Mouse (Mus musculus) heart, postnatal 0 days (tissue): ENCODE measurements around the gene Cdk19. TPM values are rescaled to one million over a fixed set of nuclear protein-coding genes. Genes with fewer than 3 reads are reported as not detected.
"Not testable (repeated sequence)": the region's sequence is repeated elsewhere in the genome, so short reads cannot be mapped to it uniquely, and the experiment has no call there.

Experiments used
- ATAC-seq: fragments of 200-750 bp; cut with Nextera tagmentation; 2 replicates; pipeline ENCODE4 v1.8.0; 2017; ENCODE audit warnings: low read depth, moderate number of reproducible peaks, moderate library complexity; ENCODE audit not compliant: insufficient read depth
- DNase-seq: peaks from one replicate; pipeline ENCODE4 v3.0.0-alpha.2; 2016; ENCODE audit warnings: low spot score
- H3K27ac ChIP-seq: fragments of 300-500 bp; sonication (generic); 2 replicates; pipeline ENCODE4 v1.5.1; 2014; ENCODE audit warnings: low read depth, mild to moderate bottlenecking
- H3K27me3 ChIP-seq: fragments of 300-500 bp; sonication (generic); 2 replicates; pipeline ENCODE4 v1.6.1; 2014; ENCODE audit warnings: low read length, mixed read lengths; ENCODE audit not compliant: control insufficient read depth, insufficient read depth
- H3K36me3 ChIP-seq: fragments of 300-500 bp; sonication (generic); replicated peaks from 2 replicates; pipeline ENCODE4 v1.6.1; 2014; ENCODE audit warnings: low read length, mixed read lengths; ENCODE audit not compliant: control insufficient read depth, insufficient read depth
- H3K4me1 ChIP-seq: fragments of 300-500 bp; sonication (generic); 2 replicates; pipeline ENCODE4 v1.6.1; 2014; ENCODE audit warnings: antibody characterized with exemption; ENCODE audit not compliant: control insufficient read depth, insufficient read depth
- H3K4me2 ChIP-seq: fragments of 300-500 bp; sonication (generic); 2 replicates; pipeline ENCODE4 v1.6.1; 2014; ENCODE audit warnings: low read depth, mild to moderate bottlenecking, low read length, moderate library complexity
- H3K4me3 ChIP-seq: fragments of 300-500 bp; sonication (generic); 2 replicates; pipeline ENCODE4 v1.5.1; 2014; ENCODE audit warnings: low read depth, low read length
- H3K9ac ChIP-seq: fragments of 300-500 bp; sonication (generic); replicated peaks from 2 replicates; pipeline ENCODE4 v1.6.1; 2014; ENCODE audit warnings: low read depth, low read length, mixed read lengths
- H3K9me3 ChIP-seq: fragments of 300-500 bp; sonication (generic); replicated peaks from 2 replicates; pipeline ENCODE4 v1.6.1; 2016; ENCODE audit warnings: low read length; ENCODE audit not compliant: control insufficient read depth
- CTCF ChIP-seq: IDR thresholded peaks from 2 replicates; pipeline ENCODE4 v1.5.1; 2016; ENCODE audit warnings: antibody characterized with exemption, control low read depth, low read depth
- EP300 ChIP-seq: IDR thresholded peaks from 2 replicates; pipeline ENCODE4 v1.6.1; 2016; ENCODE audit warnings: antibody characterized with exemption, low read depth
- WGBS: fragments of 180-500 bp; shearing (Covaris S2); extraction: QIAGEN DNeasy Blood & Tissue Kit; methylation state at CpG from one replicate; pipeline ENCODE4 v1.1.7; 2014; 5-methylcytosine and 5-hydroxymethylcytosine counted together
- polyA plus RNA-seq: library from polyadenylated mRNA; unstranded; fragments of >200 nt; fragmentation: Nextera tagmentation; extraction: Ambion mirVana; gene quantifications from 2 replicates; pipeline ENCODE4 v1.2.1, GENCODE M21; 2015
- total RNA-seq: library from RNA; depleted of rRNA; stranded (reverse); fragments of >200 nt; gene quantifications from 2 replicates; pipeline ENCODE4 v1.2.3, GENCODE M21; 2014; ENCODE audit warnings: low replicate concordance; rRNA removed

The Cdk19 gene
- total and polyA plus RNA-seq, 2 experiments from 2014 or later = 3.1 to 11.6 TPM

- ATAC-seq (no peak), DNase-seq (no peak)
- Histone ChIP-seq H3K9ac (no peak overlapping the region), H3K4me1 (no peaks in the 10 kb centered on the region), H3K27ac (no peak overlapping the region), H3K4me3 (no peak overlapping the region), H3K9me3 (no peaks in the 10 kb centered on the region), H3K36me3 (no peaks in the 10 kb centered on the region), H3K4me2 (no peak overlapping the region), H3K27me3 (no peaks in the 10 kb centered on the region)
- TF ChIP-seq CTCF (no peak), EP300 (no peak)
- WGBS = 65% methylated on average over 3 of the region's 3 CpGs
These were observed 187.6 kb downstream of the Cdk19 start for GRCm38 (mm10) chr10:40526986-40527385.

DNA sequence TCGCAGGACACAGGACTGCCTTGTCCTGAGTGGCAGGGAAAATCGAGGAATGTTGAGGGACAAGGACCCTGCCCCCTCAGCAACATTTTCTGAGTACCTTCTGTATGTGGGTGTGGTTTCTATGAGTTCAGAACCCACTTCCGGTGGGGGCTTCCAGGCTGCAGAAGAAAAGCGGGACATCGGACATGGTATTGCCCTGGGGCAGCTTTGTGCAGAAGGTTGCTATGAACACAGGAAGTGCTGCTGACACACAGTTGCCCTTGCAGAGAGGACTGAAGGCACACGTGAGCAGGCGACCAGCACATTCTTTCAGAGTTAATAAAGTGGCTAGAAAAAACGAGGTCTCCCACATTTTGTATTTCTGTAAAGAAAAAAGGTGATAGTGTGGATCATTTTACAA is 188.2 kb downstream of the Cdk19 start:
- H3K27ac ChIP-seq = no peak overlapping the region
- no peaks in the 10 kb centered on the region for H3K36me3 ChIP-seq
- DNase-seq (peak; percentile 17), ATAC-seq (peak; percentile 36; the same call in 1 of the 2 replicates)
- H3K4me3 ChIP-seq = no peak overlapping the region
- no peaks in the 10 kb centered on the region for H3K27me3 ChIP-seq
- H3K9ac ChIP-seq = no peak overlapping the region
- WGBS = 24% methylated on average over 8 of the region's 8 CpGs
- H3K9me3 ChIP-seq = no peaks in the 10 kb centered on the region
- no peak overlapping the region for H3K4me2 ChIP-seq
- TF ChIP-seq EP300 (no peak), CTCF (no peak)
- H3K4me1 ChIP-seq = no peaks in the 10 kb centered on the region

- Histone ChIP-seq H3K9ac (no peak overlapping the region), H3K27me3 (no peaks in the 10 kb centered on the region), H3K4me2 (no peak overlapping the region), H3K9me3 (0 out of 2 replicates have a peak, but pooled peaks cover 6% of the 10 kb centered on the region), H3K27ac (no peak overlapping the region), H3K36me3 (no peaks in the 10 kb centered on the region), H3K4me1 (no peaks in the 10 kb centered on the region), H3K4me3 (no peak overlapping the region)
- ATAC-seq (no peak), DNase-seq (no peak)
- TF ChIP-seq CTCF (no peak), EP300 (no peak)
- 79% methylated on average over 8 of the region's 10 CpGs for WGBS
These were observed 189.3 kb downstream of the Cdk19 start for GRCm38 (mm10) chr10:40528668-40529067.

DNA sequence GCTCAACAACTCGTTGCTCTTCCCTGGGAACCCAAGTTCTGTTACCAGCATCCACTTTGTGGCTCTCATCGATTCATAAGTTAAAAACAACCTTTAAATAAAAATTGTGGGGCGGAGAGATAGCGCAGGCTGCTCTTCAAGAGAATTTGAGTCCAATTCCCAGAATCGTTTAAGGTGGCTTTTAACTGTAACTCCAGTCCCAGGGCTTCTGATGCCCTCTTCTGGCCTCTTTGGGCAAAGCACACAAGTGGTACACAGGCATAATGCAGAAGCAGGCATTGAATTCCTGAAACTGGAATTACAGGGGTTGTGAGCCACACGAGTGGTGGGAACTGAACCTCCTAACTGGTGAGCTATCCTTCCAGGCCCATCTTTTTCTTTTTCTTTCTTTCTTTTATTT is 190.3 kb downstream of the Cdk19 start:
- ATAC-seq = no peak
- no peak overlapping the region for H3K27ac ChIP-seq
- no peak for TF ChIP-seq EP300
- TF ChIP-seq CTCF = peak; percentile 52

DNA sequence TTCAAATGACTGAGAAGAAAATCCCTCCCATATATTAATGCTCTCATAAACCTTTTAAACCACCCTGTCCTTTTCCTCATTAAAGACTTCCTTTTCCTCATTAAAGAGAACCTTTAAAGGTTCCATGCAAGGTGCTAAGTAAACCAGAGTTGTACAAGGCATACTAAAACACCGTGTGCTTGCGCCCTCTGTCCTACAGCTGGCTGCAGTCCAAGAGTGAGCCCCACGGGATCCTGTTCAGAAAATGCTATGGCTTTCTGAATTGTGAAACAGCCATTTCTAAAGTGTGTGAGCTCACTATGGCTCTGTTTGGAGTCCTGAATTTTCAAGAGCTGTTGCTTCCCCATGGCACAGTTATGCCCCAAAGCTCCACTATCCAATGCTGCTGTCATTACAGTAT is 191.3 kb downstream of the Cdk19 start:
- Histone ChIP-seq H3K9ac (no peak overlapping the region), H3K9me3 (0 out of 2 replicates have a peak, but pooled peaks cover 6% of the 10 kb centered on the region), H3K27me3 (no peaks in the 10 kb centered on the region), H3K36me3 (no peaks in the 10 kb centered on the region), H3K4me2 (no peak overlapping the region), H3K4me3 (no peak overlapping the region), H3K4me1 (no peaks in the 10 kb centered on the region), H3K27ac (no peak overlapping the region)
- no peak for ATAC-seq
- no peak for DNase-seq
- WGBS = 58% methylated on average over 3 of the region's 3 CpGs
- TF ChIP-seq CTCF (no peak), EP300 (no peak)

More for the DNA sequence above, 190.3 kb downstream of the Cdk19 start:
- Histone ChIP-seq H3K4me1 (no peaks in the 10 kb centered on the region), H3K4me3 (no peak overlapping the region), H3K36me3 (no peaks in the 10 kb centered on the region), H3K27me3 (no peaks in the 10 kb centered on the region), H3K4me2 (no peak overlapping the region), H3K9ac (no peak overlapping the region), H3K9me3 (0 out of 2 replicates have a peak, but pooled peaks cover 6% of the 10 kb centered on the region)
- DNase-seq = peak; percentile 34
- WGBS = 50% methylated on average over 6 of the region's 6 CpGs

GRCm38 (mm10) chr10:40532586-40532985 is 193.2 kb downstream of the Cdk19 start:
- WGBS = 86% methylated on average over 4 of the region's 4 CpGs
- not testable (repeated sequence) for H3K4me1 ChIP-seq, H3K36me3 ChIP-seq, H3K9ac ChIP-seq, H3K4me3 ChIP-seq, ATAC-seq, H3K9me3 ChIP-seq, H3K4me2 ChIP-seq, DNase-seq, H3K27ac ChIP-seq, H3K27me3 ChIP-seq

Other genes with a start within 250 kb of the Cdk19 start
- 14.2 and 15.6 TPM in 2 replicates for gene Slc16a10, start 197.3 kb upstream of the Cdk19 start, total RNA-seq
- gene Slc16a10, start 197.3 kb upstream of the Cdk19 start, polyA plus RNA-seq = 11.6 and 12.4 TPM in 2 replicates
- 10.0 and 12.8 TPM in 2 replicates for gene Rpf2, start 92.5 kb upstream of the Cdk19 start, total RNA-seq
- gene Rpf2, start 92.5 kb upstream of the Cdk19 start, polyA plus RNA-seq = 30.0 and 30.8 TPM in 2 replicates
- gene Gtf3c6, start 81.5 kb upstream of the Cdk19 start, total RNA-seq = 25.7 and 55.0 TPM in 2 replicates
- gene Gtf3c6, start 81.5 kb upstream of the Cdk19 start, polyA plus RNA-seq = 66.1 and 71.3 TPM in 2 replicates
- gene Amd1, start 37.4 kb upstream of the Cdk19 start, total RNA-seq = 38.9 and 48.5 TPM in 2 replicates
- 23.1 and 25.8 TPM in 2 replicates for gene Amd1, start 37.4 kb upstream of the Cdk19 start, polyA plus RNA-seq
- not detected in 2 replicates for gene Slc22a16, start 230.8 kb downstream of the Cdk19 start, total RNA-seq
- not detected in 2 replicates for gene Slc22a16, start 230.8 kb downstream of the Cdk19 start, polyA plus RNA-seq